Mouse (Mus musculus) adrenal gland, adult (tissue): Measurements from ENCODE around the gene Sdhaf1.
A peak's percentile ranks its signal among the peaks of the same experiment; 100 is the strongest.

Experiments
- DNase-seq, 2 experiments: peaks; one replicate each; pipeline ENCODE4 v3.0.0; 2022 to 2023; ENCODE audit warnings: low spot score in 1 of 2; ENCODE audit not compliant: inconsistent age in 2 of 2

Sdhaf1 gene

DNA sequence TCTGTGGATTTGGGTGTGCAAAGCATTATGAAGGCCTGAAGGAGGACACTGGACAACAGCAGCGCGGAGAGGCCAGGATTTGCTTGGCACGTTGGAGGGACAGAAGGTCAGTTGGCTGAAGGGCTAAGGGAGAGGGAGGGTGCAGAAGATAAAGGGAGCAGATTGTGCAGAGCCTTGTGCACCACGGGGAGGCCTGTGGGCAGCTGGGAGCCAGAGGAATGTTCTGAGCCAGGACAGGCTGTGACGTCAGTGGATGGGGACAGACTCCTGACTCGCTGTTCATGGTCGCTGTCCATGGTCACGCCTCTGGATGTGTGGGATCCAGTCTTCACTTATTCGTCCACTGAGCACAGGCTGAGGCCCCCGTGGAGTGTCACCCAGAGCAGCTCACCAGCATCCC is 28.6 kb downstream of the Sdhaf1 start:
- DNase-seq, result peak; percentile 80 to 82

DNA sequence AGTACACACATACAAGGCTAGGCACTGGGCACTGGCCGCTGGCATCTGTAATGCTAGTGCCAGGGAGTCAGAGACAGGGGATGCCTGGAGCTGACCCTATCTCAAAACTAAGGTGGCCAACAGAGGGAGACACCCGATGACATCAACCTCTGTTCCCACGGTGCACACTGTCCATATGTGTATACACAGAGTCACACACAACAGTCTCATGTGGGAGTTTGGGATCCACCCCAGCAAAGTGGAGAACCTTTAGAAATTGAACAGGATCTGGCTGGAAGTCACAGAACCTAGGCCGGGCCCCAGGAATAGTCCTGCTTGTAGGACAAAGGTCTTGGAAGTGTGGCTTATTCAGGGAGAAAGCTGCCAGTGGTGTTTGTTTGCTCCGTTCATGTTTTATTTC is 29.4 kb downstream of the Sdhaf1 start:
- DNase-seq, result no peak

DNA sequence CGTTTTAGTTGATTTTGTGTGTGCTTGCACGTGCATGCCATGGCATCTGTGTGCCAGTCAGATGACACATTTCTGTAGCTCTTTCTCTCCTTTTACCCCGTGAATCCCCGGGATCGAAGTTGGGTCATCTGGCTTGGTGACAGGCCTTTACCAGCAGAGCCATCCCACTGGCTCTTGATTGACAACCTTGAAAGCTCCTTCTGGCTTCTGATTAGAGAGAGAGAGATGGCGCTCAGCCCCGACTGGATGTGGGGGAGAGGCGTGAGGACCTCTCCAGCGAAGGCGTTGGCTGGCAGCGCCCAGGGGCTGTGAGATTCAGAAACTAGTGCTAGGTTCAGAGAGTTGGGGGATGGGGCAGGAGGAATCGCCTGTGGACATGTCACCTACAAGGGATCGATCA is 29.9 kb downstream of the Sdhaf1 start:
- no peak for DNase-seq

DNA sequence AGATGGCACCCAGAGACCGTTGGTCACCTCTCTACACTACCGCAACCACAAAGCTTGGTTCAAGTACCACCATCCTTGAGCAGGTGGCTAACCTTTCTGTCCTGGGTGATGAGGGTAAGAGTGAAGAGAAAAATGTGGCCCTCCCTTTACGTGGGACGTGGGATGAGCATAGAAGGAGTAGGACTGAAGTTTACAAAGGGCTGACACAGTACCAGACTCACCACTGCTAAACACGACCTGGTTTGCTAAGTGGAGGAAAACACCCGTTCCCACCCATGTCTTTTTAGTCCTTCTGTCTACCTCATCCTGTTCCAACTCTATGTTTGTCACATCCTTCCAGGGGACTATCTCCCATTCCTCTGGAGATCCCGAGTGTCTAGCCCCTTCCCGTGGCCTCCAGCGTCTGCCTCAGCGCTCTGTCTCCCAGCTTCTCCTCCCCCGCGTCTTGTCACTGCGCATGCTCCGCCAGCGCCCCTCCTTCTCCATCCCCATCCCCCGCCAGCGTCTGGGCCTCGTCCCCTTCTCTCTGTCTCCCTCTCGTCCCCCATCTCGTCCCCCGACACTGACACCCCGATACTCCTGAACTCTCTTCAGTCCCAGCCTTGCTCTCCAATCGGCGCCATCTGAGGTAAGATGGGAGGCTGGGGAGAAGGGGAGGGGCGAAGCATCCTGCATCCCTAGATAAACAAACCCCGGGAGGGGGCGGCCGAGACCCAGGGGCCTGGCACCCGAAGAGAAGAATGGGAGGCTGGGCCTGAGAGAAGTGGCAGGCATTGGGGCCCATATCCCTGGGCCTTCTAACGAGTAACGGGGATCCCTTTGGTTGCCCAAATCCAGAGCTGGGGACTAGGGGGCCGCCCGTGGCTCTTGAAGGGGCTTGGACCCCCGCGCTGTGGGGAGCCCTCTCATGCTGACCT is 32.2 kb downstream of the Sdhaf1 start, which contains the start of gene Clip3:
Gene Clip3 (plus strand): TSS at position 514 of the 917 bp plus-strand sequence.
- DNase-seq, result peak; percentile 69 to 75

DNA sequence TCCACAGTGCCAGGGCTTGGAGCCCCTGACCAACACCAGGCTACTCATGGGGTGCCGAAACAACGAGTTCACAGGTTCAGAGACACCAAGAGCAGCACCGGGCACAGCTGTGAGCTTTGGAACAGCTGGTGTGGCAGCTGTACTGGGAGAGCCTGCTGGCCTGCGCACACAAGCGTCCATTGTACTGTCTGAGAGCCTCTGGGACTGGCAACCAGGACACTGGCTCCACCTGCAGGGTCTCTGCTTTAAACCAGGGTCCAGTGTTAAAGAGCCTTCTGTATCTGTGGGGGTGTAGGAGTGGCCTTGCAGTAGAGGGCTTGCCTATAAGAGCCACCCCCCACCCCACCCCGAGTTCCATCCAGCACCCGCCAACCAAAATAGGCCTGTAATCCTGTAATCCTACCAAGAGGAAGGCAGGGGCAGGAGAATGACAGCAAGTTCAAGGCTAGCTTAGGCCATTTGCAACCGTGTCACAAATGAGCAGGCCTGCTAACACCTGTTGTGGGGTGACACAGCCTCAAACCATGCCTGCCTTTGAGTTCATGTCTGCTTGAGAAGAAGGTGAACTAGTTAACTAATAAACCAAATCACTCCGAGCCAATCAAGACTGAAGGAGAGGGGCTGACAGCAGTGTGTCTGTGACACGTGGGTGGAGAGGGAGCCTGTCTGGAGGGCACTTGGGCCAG is 33.8 kb downstream of the Sdhaf1 start:
- no peak for DNase-seq

DNA sequence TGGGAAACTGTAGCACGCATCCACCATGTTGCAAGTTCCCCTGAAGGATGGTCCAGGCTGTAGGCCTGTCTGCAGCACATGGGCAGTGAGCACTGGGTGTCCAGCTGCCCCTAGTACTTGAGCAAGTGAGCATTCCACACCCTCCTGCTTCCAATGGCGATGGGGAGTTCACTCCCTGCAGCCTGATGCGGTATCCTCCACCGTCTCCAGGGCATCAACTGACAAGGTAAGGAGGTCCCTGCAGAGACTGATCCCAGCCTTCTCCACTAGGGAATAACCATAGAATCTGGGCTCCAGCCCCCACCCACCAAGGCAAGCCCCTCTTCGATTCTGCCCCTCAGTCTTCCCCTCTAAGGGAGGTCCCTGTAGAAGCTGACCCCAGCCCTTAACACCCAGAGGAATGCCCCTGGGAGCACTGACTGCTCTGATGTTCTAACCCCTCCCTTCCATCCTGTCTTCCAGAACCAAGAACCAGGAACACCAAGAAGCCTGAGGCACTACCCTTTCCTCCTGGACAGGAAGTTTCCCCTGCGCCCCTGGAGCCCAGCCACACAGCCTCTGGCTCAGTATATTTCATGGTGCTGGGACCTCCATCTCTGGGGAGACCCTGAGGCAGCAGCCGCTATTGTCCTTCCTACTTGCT is 34.5 kb downstream of the Sdhaf1 start:
- no peak for DNase-seq

DNA sequence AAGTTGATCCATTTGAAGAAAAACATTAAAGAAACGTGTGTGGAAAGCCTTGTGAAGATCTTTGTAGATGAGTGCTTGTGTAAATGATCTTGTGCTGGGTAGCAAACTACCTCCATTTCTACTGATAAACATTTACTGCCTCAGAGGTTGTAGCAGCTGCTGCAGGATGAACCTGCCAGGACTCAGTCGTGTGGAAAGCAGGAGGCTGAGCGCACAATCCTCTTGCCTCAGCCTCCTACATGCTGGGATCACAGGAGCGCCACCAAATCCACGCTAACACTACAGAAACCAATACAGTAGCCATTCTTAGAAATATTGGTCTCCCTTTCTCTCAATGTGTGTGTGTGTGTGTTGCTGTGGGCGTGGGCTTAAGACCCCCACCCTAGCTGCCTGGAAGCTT is 35.6 kb downstream of the Sdhaf1 start:
- DNase-seq, result no peak

DNA sequence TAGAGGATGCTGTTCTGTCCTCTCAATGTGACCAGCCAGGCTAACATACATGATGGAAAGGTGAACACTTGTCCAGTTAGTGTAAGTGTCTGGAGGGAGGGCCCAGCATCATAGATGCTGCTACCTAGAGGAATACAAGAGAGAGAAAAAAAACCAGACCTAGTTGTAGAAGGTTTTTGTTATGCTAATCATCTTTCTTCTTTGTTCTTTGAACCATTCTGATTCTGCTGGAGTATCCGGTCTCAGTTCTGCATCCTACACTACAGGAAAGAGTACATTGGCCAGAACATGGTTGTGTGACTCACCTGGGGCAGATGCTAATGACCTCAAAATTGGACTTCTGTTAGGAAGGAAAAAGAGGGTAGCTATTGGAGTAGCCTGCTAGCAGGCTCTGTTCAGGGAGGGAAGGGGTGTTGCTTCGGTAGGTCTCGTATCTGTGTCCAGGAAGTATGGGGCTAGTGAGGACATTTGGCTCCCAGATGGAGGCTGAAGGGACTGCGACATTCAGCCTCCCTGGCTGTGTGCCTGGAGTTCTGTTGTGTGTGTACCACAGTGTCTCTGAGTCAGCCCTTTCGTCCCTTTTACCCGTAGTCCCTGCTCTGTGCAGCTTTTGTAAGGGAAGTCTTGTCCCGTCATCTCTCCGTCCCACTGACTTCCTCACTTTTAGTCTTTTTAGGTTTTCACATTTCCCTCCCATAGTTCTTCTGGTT is 36.8 kb downstream of the Sdhaf1 start:
- DNase-seq, result peak in 1 of 2 experiments; percentile 55

DNA sequence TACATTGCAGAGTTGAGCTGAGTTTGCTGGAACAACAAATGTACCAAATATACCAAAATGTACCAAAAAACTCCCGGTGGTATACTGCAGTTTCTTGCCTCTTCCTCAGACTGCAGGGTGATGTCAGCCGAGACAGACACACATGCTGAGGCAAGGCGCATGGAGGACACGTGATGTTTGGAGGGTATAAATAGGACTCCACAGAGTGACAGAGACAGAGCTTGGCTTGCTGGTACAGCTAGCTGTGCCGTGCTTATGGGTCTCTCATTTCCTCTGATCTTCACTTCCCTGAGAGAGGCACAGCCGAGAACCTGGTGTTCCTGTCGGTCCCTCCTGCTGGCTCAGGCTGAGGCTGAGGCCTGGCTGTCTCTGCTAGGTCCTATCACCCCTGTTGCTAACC is 41.0 kb downstream of the Sdhaf1 start:
- no peak for DNase-seq

DNA sequence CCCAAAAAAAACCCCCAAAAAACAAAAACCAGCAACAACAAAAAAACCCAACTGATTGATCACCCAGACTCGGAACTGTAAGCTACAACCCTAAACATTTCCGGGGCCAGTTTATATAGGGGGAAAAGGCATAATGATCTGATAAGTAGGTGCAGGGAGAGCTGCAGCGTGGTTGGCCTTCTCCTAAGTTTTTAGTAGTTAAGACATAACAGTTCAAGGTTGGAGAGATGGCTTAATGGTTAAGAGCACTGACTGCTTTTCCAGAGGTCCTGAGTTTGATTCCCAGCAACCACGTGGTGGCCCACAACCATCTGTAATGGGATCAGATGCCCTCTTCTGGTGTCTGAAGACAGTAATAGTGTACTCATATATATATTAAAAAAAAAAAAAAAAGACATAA is 42.2 kb downstream of the Sdhaf1 start:
- no peak for DNase-seq

DNA sequence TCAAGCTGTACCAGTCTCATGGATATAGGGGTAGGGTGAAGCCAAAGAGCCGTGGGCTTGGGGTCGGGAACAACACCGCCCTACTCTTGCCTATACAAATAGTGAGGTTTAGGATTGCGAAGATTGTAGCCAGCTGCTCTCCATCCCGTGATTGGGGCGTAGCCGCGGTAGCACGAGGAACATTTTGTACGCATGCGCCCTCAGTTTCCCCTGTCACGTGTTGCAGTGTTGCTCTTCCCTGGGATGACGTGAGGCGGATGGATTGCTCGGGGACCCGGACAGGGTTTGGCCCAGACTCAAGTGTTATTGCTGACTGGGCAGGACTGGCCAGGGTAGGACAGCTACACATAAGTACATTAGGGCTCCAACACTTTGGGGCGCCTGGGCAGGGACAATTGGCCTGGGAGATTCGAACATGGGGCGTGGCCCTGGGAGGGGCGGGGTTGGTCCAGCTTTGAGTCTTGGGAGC is 43.0 kb downstream of the Sdhaf1 start:
- DNase-seq, result peak; percentile 92 to 96

DNA sequence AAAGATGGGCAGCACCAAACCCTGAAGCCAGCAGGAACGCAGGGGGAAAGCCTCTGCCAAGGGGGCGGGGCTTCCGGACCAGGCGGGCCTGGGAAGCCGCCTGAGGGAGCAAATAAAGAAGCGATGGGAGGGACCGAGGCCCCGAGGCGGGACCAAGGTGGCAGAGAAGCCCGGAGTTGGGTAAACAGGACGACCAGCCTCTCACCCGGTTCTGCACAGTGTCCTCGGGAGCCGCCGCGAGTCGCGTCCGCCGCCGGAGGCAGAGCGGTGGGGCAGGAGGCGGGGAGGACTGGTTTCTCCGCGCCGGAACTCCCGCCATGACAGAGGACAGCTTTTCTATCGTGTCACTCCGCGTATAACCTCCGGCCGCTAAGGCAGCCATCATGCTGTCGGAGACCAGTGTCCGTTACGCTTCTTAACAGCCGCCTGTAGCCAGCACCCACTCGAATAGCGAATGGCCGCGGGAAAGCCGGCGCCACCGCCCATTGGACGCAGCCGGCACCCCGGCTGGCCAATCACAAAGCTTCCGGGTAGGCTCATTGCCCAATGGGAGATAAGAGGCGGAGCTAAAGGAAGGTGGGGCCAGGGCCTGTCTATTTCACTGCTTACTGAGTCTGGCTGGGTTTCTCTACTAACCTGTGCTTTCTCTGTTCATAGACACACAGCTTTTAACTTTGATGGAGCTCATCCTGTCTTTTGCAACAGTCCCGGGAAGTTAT is 43.6 kb downstream of the Sdhaf1 start, which contains the start of the genes Thap8 and Wdr62:
Gene Thap8 (plus strand): TSS at position 144 of the 719 bp plus-strand sequence.
Gene Wdr62 (minus strand): TSS at position 469 of the 719 bp plus-strand sequence.
- DNase-seq, result peak; percentile 93 to 97

DNA sequence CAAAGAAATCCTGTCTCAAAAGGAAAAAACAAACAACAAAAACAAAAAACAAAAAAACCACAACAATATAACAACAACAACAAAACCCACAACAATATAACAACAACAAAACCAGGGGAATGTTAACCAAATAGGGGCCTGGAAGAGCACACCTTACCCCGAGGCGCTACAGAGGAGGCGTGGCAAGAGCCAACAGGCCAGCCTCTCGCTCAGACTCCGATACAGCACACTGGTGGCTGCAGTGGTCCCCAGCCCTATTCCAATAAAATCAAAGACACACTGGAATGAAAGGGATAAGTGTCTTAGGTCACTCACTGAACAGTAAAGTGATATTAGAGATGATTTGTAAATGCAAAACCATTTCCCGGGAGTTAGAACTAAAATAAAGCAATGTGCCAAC is 44.2 kb downstream of the Sdhaf1 start:
- no peak for DNase-seq

DNA sequence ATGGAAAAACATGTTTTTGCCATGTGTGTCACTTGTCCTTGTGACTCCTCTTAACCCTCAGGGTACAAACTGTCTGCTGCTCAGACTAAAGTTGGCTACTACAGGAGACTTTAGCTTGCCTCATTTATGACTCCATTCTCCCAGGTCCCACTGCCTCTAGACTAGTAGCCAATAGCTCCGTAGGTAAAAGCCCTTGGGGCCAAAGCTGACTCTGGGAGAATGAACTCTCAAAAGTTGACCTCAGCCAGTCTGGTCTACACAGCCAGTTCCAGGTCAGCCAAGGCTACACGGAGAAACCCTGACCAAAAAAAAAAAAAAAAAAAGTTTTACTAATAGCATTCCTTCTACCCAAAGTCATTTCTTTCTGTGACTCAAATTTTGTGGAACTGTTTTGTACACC is 44.8 kb downstream of the Sdhaf1 start:
- no peak for DNase-seq

DNA sequence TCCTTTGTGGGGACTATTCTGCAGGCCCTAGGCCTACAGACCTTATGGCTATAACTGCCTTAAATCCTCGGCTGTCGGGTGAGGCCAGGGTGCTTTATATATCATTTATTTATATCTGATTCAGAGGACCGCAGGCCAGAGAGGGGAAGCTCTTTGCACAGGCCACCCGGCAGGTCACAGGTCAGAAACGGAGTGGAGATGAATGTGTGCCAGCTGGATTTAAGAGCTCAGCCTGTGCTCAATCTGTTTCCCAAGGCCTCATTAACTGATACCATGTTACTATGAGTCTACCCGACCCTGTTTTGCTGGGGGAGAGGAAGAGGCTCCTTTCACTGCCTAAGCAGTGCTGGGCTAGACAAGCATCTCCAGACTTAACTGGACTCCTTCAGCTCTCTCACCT is 49.3 kb downstream of the Sdhaf1 start:
- peak in 1 of 2 experiments; percentile 41 for DNase-seq
